Mouse (Mus musculus): ENCODE measurements at regions not wholly inside any gene's neighbourhood (a gene's known extent, or its start where the extent isn't known, plus 50 kb on each side); places are given as distances from the start of the nearest gene placed in this dataset.

DNA sequence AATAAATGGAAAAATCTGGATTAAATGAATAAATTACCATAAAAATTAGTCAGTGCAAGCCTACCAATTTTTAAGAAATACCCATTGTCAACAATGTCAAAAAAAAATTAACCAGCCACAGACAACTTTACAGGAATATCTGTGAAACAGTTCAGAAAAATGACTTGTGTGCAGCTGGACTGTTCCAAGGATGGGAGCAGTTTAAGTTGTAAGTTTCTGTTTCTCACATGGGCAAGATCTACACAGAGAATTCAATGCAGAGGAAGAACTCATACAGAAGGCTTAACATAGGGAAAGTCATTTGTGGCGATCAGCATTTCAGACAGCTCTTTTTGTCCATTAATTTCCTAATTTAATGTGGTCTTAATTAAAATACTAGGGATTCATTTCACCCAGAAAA is 71.9 kb upstream of the Tdrd3 start:
- intact Hi-C loops (cut with DNase I): no loop called here

DNA sequence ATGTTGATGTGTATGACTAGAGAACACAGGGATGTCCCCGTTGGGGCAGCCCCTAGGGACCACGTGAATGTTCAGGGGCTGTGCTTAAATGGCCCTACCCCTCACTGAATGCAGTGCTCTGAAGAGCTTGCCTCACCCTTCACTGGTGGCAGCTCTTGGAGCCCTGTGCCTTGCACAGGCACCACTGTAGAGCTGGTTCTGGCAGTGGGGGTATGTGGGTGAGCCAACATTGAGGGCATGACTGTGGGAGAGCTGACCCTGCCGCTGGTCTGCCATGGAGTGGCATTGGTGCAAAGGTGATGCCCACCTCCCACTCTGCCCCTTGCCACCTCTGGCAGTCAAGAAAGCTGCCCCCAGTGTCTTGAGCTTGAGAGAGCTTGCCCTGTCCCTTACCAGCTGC is 69.6 kb upstream of the Tdrd3 start:
- intact Hi-C loops (cut with DNase I): no loop called here

GRCm38 (mm10) chr14:87348825-87349224 is 67.6 kb upstream of the Tdrd3 start:
- intact Hi-C loops (cut with DNase I): no loop called here

GRCm38 (mm10) chr14:87365793-87366192 is 50.6 kb upstream of the Tdrd3 start:
- intact Hi-C loops (cut with DNase I): no loop called here

Data from adrenal gland (tissue).